Mouse (Mus musculus) embryo, embryonic 11.5 days (tissue): ENCODE data around the gene Vps9d1.
"Not testable (repeated sequence)": the region's sequence is repeated elsewhere in the genome, so short reads cannot be mapped to it uniquely, and the experiment has no call there.

Experiments
- DNase-seq: peaks from one replicate; pipeline ENCODE4 v3.0.0-alpha.2; 2012; ENCODE audit warnings: low read depth, low spot score

Vps9d1 gene

DNA sequence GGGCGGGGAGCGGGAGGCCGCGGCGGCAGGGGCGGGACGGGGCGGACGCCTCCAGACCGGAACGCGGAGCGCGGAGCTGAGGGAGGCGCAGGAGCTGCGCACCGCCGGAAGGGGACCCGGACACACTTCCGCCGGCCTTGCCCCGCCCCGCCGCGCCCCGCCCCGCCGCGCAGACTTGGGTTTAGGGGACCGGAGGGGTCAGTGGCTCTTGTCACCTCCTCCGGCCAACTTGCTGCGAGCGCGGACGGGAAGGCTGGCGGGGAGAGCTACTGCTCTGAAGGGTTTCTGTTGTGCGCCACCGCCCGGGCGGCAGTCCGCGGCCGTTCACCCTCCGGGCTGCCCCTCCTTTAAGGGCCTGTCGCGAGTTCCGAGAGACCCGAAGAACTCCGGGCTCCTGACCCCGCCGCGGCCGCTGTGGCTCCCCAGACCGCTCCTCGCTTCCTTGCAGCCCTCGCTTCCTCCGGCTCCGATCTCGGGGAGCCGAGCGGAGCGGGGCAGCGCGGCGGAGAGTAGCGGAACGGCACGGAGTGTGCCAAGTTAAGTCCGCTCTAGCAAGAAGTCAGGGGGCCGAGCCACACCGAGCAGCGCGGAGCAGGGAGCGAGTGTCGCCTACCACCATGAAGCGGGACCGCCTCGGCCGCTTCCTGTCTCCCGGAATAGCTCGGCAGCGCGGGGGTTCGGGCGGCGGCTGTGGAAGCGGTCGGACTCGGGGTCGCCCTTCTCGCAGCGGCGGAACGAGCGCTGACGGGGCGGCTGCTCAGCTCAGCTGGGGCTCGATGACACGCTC is at the start of gene Vps9d1, which contains the start of gene Zfp276:
Gene Vps9d1 (minus strand): TSS at position 250 of the 787 bp plus-strand sequence.
Gene Zfp276 (plus strand): TSS at position 97 of the 787 bp plus-strand sequence.
- DNase-seq, result peak; percentile 71

DNA sequence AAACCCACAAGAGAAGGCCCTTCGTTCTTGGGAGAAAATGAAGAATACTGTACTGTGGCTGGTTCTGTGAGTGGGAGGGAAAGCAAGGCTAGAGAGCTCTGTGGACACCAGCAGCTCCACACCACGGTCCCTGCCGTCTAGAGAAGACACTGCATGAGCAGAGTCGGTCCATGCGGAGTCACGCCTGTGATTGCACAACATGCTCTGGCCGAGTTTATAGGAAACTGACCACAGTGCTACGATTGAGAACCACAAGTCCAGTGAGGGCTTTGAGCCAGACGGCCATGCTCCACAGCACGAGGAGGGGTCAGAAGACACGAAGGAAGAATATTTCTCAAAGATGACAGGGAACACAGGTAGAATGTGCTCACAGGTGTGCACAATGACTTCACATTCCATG is 44.2 kb upstream of the Vps9d1 start:
- no peak for DNase-seq

DNA sequence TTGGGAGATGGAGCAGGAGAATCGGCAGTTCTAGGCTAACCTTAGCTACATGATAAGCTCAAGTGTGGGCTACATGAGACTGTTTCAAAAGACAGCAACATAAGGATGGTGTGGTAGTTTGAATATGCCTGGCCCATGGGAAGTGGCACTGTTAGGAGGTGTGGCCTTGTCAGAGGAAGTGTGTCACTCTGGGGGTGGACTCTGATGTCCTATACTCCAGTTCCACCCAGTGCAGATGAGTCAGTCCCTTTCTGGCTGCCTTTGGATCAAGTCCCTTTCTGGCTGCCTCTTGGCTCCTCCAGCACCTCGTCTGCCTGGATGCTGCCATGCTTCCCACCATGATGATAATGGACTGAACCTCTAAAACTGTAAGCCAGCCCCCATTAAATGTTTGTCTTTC is 38.6 kb upstream of the Vps9d1 start:
- no peak for DNase-seq

DNA sequence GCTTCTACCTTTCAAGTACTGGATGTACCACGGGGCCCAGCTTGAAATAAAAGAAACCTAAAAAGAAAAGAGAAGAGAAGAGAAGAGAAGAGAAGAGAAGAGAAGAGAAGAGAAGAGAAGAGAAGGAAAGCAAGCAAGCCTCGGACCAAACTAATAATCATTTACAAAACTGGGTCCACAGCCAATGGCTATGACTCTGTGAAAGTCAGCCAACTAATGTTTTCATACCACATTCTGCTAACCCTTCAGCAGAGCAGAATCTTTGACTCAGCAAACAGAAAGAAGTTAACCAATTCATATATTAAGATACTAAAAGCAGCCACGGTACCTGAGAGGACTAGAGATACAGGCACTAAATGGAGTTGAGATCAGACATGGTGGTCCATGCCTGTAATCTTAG is 38.1 kb upstream of the Vps9d1 start:
- DNase-seq, result no peak

DNA sequence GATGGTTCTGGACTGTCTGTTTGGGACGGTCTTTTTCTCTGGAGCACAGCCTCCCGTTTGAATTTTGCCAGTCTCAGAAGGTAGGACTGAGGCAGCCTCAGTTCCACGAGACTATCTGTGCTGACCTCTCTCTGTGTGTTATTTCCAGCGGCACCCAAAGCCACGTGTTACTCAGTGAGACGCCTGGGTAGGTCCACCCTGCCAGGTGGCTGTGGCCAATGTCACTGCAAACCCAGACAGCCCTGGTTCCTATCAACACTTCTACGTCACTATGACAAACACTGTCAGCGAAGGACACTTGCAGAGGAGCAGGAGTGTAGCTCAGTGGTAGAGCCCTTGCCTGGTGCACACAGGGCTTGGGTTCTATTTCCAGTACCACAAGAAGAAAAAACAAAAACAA is 37.6 kb upstream of the Vps9d1 start:
- no peak for DNase-seq

DNA sequence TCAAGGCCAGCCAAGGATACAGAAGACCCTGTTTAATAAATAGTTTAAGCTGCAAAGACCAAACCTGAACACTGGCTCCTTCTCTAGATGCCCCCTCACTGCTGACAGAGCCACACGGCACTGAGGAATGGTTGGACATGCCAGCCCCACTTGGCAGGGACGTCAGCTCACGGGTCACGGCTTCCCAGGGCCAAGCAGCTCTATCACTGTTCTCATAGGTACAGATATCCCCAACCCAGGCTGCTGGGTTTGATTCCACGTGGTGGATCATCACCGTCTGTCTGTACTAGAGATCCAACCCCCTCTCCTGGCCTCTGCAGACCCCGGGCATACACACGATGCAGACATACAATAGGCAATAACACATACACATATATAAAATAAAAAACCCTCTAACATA is 36.5 kb upstream of the Vps9d1 start:
- no peak for DNase-seq

DNA sequence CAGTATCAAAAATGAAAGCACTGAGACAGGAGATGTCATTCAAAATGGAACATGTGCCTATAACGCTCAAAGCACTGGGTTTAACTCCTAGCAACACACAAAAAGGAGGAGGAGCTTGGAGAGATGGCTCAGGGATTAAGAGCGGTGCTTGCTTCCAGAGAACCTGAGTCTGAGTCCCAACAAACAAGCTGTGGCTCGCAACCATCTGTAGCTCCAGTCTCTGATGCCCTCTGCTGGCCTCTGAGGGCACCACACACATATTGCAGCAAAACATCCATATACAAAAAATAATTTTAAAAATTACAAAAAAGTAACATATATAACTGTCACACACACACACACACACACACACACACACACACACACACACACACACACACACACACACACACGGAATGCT is 36.0 kb upstream of the Vps9d1 start:
- no peak for DNase-seq

DNA sequence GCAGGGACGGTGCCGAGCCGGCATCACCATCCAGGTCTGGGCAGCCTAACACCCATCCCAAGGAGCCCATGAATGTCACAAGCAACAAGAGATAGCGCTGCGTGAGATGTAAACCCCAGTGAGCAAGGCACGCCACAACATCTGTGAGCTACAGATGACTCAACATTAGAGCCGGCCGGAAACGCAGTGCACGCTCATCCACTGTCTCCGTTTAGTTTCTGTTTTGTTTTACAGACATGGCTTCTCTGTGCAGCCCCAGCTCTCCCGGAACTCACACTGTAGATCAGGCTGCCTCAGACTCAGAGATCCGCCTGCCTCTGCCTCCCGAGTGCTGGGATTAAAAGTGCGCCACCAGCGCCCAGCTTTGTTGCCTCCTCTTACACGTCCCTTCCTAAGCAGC is 33.2 kb upstream of the Vps9d1 start:
- DNase-seq, result no peak

DNA sequence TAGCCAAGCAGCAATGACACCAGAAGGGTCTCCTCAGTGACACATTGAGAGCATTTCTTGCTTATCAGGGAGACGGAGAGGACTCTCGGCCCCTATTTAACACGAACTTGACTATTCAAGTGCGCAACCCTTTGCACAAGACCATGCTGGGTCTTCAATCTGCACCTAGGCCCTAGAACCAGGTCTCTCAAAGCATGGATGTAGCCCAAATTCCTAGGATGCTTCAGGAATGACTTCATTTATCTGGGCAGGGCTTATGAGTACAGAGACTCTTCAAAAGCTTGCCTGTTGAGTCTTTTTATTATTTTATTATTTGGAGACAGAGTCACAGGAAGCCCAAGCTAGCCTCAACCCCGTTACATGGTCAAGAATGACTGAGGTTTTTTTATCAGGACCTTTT is 30.3 kb upstream of the Vps9d1 start:
- DNase-seq, result no peak

DNA sequence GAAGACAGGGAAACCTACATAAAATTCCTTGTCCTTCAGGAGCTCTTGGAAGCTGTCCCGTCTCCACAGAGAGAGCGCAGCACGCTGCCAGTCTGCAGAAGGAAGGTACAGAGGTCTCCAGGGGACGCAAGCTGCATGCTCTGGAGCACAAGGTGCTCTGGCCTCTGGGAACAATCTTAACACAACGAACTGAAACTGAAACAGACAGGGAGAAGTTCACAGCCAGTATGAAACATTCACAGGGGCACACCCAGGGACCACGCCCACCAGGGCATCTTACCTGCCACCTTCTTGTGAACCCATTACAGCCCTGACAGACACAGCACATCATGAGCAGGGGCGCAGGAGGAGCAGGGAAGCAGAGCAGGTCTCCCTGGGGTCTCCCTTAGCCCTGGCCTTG is 29.8 kb upstream of the Vps9d1 start:
- no peak for DNase-seq

DNA sequence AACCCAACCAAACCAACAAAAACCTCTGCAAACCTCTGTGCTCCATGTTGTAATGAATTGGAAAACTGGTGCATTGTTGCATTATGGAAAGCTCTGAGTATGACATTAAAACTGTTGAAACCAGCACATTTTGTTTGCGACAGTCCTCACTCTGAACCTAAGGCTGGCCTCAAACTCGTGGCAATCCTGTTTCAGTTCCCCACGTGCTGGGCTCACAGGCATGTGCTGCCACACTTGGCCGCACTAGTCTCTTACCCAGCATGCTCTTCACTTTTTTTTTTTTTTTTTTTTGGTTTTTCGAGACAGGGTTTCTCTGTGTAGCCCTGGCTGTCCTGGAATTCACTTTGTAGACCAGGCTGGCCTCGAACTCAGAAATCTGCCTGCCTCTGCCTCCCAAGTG is 28.8 kb upstream of the Vps9d1 start:
- DNase-seq, result not testable (repeated sequence)

DNA sequence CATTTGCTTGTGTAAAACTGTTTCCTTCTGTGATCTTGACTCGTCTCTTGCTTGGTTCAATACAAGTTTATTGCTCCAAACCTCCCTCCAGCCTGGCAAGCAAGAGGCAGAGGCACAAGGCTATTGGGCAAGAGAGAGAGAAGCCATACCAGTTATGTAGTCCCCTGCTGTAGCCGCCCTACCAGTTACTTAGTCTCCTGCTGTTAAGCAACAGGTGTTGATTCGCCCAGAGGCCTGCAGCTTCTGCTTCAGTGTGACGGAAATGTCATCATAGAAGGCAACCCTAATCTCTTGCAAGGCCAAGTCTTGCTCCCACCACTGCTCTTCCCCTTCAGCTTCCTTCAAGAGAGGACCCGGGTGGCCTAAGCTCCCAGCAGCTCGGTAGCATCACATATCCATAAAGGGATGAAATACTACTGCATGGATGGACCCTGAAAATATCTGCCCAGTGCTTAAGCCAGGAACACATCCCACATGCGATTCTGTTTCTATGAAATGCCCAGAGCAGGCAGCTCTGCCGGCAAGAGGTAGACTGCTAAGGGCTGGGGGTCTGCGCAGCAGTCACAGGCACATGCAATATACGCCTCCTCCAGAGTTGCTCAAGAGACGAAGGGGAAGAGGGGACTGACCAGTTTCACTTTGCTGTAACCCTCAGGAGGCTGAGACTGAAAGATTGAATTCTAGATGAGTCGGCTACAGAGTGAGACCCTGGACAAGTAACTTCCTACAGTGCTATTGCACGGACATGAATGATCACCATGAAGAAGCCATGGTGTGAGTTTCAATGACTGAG is 26.4 kb upstream of the Vps9d1 start:
- no peak for DNase-seq

DNA sequence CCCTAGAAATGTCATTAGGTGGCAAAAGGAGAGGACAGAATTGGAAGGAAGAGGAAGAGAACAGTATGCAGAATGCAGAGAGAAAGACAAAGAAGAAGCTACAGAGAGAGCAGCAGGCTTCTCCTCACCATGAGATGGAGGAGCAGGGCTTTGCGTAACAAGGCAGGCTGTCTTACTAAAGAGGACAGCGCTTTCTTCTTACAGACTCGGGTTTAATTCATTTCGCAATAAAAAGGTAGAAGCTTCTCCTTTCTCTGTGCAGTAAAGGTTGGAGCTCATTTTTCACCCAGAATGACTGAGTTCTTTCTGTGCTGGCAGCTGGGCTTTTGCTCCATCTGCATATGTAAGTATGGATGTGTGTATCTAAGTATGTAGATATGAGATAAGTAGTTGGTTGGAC is 25.7 kb upstream of the Vps9d1 start:
- no peak for DNase-seq

DNA sequence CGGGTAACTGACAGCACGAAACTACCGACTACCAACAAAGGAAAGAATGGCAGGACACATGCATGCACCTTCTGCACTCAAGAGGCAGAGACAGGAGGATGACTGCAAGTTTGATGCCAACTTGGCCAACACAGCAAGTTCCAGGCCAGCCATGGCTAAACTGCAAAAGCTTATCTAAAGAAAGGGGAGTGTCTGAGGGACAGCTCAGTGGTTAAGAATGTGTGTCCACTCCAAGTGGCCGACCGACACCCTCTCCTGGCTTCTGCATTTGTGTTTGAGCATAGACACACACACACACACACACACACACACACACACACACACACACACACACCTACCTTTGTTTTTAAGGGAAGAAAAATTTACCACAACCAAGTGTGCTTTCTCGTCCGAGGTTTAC is 24.3 kb upstream of the Vps9d1 start:
- DNase-seq, result no peak

DNA sequence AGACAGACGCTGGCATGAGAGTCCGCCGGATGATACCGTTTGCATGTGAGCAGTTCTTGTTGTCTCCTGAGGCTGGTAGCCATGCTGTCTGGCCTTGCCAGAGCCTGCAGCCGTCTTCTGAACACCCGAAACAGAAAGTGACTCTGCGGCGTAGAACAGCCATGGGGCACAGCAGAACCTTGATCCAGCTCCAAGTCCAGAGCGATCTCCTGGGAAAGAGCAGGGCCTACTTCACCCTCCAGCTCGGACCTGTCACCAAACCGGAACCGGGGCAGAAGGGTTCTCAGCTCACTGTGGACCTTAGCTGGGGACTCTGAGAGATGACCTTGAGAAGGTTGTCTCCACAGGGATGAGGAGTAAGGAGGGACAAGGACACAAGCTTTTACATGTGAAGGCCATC is 20.9 kb upstream of the Vps9d1 start:
- DNase-seq, result no peak

DNA sequence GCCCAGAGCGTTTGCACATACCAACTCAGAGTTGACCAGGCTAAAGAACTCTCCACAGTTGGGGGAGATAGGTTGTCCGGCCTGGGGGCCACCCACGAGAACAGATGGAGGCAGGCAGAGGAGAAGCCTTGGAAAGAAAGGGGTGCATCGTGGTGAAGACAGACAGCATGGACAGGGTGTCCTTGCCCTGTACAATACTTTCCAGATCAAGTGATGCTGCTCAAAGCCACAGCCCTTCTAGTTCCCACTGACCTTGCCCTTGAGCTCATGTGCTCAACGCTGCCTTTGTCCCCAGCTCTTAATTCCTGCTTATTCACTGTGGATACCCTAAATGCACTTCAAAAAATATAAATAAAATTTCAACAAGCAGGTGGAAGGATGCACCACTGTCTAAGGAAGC is 20.3 kb upstream of the Vps9d1 start:
- DNase-seq, result no peak

DNA sequence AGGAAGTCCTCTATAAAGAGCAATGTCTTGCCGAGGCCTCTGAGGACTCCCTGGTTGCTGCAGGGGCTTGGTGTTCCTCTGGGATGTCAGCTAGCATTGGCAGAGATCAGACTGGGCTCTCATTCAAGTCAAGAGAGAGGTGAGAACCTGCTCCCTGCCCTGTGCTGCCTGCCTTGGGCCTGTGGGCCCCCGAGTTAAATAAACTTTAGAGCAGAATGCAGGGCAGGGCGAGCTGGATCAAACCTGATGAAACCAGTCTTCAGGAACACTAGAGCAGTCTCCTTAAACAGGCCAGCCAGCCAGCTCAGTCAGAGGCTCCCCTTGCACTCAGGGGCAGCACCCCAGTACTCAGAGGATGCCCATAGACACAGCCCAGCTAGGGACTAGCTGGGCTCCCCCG is 17.8 kb upstream of the Vps9d1 start:
- no peak for DNase-seq

DNA sequence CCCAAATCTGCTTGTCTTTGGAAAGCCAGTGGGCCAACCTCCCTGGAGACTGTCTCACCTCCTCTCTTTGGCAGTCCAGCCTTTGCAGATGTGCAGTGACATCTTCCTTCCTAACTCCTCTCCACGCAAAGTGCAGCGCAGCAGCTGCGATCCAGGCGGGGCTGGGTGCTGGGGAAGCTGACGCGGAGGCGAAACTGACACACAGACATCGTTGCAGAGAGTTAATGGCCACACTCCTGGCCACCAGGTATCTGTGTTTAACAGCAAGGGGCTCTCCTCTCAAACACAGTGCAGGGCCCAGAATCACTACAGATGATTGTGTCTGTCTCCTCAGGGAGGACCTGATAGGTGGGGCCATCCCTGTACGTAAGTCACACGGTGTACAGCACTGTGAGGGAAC is 17.0 kb upstream of the Vps9d1 start:
- no peak for DNase-seq

DNA sequence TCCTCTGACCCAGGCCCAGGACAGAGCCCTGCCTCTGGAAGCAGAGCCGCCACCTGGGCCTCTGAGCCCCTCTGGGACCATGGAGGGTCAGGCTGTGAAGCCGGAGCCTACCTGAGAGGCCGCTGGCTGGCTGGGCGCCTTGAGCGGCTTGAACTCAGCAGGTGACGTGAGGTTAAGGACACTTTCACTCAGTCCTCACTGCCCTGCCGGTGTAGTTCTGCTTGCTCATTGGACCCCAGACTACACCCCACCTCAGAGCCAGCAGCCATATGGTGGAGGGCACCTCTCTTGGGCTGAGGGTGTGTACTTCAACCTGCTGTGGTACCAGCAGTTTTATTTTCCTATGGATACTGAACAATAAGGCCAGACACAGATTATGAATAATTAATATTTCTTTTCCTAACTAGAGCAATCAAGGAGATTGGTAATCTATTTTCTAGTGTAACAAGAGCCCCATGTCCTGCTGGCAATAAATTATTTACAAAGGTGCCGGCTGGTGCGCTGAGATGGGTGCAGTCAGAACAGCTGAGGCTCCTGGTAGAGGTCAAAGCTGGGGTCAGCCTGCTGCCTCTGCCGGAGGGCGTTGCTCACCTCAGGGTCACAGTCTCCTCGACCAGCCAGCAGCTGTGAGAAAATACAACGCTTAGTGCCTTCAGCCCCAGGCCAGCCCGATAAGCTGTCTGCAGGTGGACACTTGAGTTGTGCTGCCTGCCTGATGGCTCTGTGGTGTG is 13.9 kb upstream of the Vps9d1 start:
- no peak for DNase-seq

DNA sequence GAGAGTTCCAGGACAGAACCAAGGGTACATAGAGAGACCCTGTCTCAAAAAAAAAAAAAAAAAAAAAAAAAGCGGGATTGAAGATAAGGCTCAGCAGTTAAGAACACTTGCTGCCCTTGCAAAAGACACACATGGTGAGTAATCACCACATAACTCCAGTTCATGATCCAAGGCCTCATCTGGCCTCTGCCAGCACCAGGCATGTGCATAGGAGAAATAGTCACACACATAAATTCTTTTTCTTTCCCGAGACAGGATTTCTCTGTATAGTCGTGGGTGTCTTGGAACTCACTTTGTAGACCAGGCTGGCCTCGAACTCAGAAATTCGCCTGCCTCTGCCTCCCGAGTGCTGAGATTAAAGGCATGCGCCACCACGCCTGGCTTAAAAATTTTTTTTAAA is 3.4 kb upstream of the Vps9d1 start:
- DNase-seq, result not testable (repeated sequence)

DNA sequence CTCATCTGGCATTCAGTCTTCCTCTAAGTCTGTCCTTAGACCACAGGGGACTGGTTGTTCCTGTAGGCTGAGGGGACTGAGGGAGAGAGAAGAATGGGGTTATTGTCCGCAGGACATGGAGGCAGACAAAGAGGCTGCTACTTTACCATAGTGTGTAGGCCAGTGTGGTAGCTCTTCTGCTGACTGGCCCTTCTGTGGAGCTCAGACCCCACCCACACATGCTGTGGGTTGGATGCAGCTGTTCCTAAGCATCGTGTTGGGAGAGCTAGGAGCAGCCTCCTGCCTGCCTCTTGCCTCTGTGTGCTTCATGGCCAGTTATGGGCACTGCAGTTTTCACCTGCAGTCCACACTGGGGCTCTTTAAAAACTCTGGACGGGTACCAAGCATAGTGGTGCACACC is 3.0 kb upstream of the Vps9d1 start:
- no peak for DNase-seq

DNA sequence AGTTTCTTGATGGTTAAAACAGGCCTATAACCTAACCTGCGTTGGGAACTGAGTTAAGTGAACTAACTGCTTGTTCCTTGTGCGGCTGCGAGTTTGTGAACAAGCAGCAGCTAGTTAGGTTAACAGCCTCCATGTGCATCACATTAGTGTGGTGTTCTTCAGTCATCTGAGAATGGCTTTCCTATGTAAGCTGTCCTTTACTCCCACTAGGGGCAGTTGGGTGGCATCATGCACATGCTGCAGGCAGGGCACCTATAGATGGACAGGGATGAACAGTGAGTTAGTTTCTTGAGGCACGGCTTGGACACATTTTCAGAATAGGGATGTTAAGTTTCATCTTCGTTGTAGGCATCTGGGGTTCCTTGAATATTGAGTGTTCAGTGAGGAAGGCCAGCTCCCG is 1.0 kb upstream of the Vps9d1 start:
- DNase-seq, result no peak
